Mouse (Mus musculus) CH12.LX (cell line): ENCODE measurements around the gene Adam22. TPM values are rescaled to one million over a fixed set of nuclear protein-coding genes. Genes with fewer than 3 reads are reported as not detected.

Source experiments
- DNase-seq: peaks from one replicate; pipeline ENCODE4 v3.0.0-alpha.2; 2013; ENCODE audit errors: extremely low read depth
- H3K27ac ChIP-seq: 2 replicates; pipeline ENCODE4 v1.5.1; 2012; ENCODE audit warnings: low read depth, mild to moderate bottlenecking, control low read depth, moderate library complexity; ENCODE audit not compliant: insufficient read depth
- H3K27me3 ChIP-seq: replicated peaks from 2 replicates; pipeline ENCODE3; 2012; ENCODE audit warnings: inconsistent platforms
- H3K36me3 ChIP-seq, 2 experiments: replicated peaks in 1 of 2; 2 replicates each; pipeline versions ENCODE3 to v1.6.1; 2012; ENCODE audit warnings: inconsistent platforms in 1 of 2, low read length in 1 of 2, mild to moderate bottlenecking in 1 of 2, mixed read lengths in 1 of 2, moderate library complexity in 1 of 2; ENCODE audit not compliant: control insufficient read depth in 1 of 2, insufficient read depth in 1 of 2
- H3K4me1 ChIP-seq, 2 experiments: 2 replicates each; pipeline ENCODE4 v1.6.1; 2012; ENCODE audit warnings: inconsistent platforms in 1 of 2, moderate library complexity in 1 of 2; ENCODE audit not compliant: insufficient read depth in 2 of 2, control insufficient read depth in 1 of 2
- H3K4me2 ChIP-seq: 2 replicates; pipeline ENCODE4 v1.6.1; 2012; ENCODE audit warnings: low read depth, mild to moderate bottlenecking, control low read depth; ENCODE audit not compliant: poor library complexity, insufficient read depth, severe bottlenecking
- H3K4me3 ChIP-seq, 3 experiments: fragments of 150-350 bp in 1 of 3; sonication (generic) in 1 of 3; replicated peaks in 1 of 3; 2 replicates each; pipeline versions ENCODE3 to v1.5.1; 2011 to 2012; ENCODE audit warnings: low read depth in 2 of 3, low read length in 2 of 3, mild to moderate bottlenecking in 2 of 3, moderate library complexity in 2 of 3, control low read depth in 1 of 3, improper control_type of control experiment in 1 of 3, inconsistent platforms in 1 of 3, mixed read lengths in 1 of 3; ENCODE audit not compliant: poor library complexity in 1 of 3
- H3K79me2 ChIP-seq: replicated peaks from 2 replicates; pipeline ENCODE4 v1.6.1; 2012; ENCODE audit warnings: mild to moderate bottlenecking, moderate library complexity; ENCODE audit not compliant: control insufficient read depth, poor library complexity, insufficient read depth, severe bottlenecking; ENCODE audit errors: extremely low read depth
- H3K9ac ChIP-seq: 2 replicates; pipeline ENCODE4 v1.6.1; 2012; ENCODE audit warnings: low read depth, mild to moderate bottlenecking, control low read depth, moderate library complexity; ENCODE audit not compliant: insufficient read depth
- H3K9me3 ChIP-seq: replicated peaks from 2 replicates; pipeline ENCODE3; 2012; ENCODE audit warnings: low read length, inconsistent platforms, mixed read lengths
- BHLHE40 ChIP-seq: IDR thresholded peaks from 2 replicates; pipeline ENCODE4 v1.6.1; 2011; ENCODE audit warnings: mild to moderate bottlenecking, low read depth, low read length, improper control_type of control experiment
- CHD1 ChIP-seq: IDR thresholded peaks from 2 replicates; pipeline ENCODE4 v1.6.1; 2012; ENCODE audit warnings: low read depth, low read length, improper control_type of control experiment, inconsistent platforms
- CHD2 ChIP-seq: IDR thresholded peaks from 2 replicates; pipeline ENCODE4 v1.6.1; 2011; ENCODE audit warnings: low read length, improper control_type of control experiment
- GABPA ChIP-seq: IDR thresholded peaks from 2 replicates; pipeline ENCODE4 v1.6.1; 2012; ENCODE audit warnings: low read depth, low read length, improper control_type of control experiment, inconsistent platforms; ENCODE audit not compliant: insufficient replicate concordance
- IRF4 ChIP-seq: IDR thresholded peaks from 2 replicates; pipeline ENCODE4 v1.6.1; 2014; ENCODE audit warnings: low read depth, mild to moderate bottlenecking, inconsistent platforms, low read length, improper control_type of control experiment
- JUND ChIP-seq: conservative IDR thresholded peaks from 2 replicates; pipeline ENCODE4 v1.6.1; 2011; ENCODE audit warnings: low read depth, low read length, improper control_type of control experiment
- KAT2A ChIP-seq: IDR thresholded peaks from 2 replicates; pipeline ENCODE4 v1.6.1; 2012; ENCODE audit warnings: low read length, improper control_type of control experiment, inconsistent platforms; ENCODE audit not compliant: insufficient replicate concordance
- MAFK ChIP-seq: IDR thresholded peaks from 2 replicates; pipeline ENCODE4 v1.6.1; 2011; ENCODE audit warnings: low read length, improper control_type of control experiment; ENCODE audit not compliant: insufficient replicate concordance
- MAX ChIP-seq: IDR thresholded peaks from 2 replicates; pipeline ENCODE4 v1.6.1; 2011; ENCODE audit warnings: low read length, improper control_type of control experiment
- MAZ ChIP-seq: IDR thresholded peaks from 2 replicates; pipeline ENCODE4 v1.6.1; 2012; ENCODE audit warnings: low read depth, mild to moderate bottlenecking, inconsistent platforms, low read length, improper control_type of control experiment, moderate library complexity
- MEF2A ChIP-seq: IDR thresholded peaks from 2 replicates; pipeline ENCODE4 v1.6.1; 2014; ENCODE audit warnings: low read depth, mild to moderate bottlenecking, inconsistent platforms, low read length, improper control_type of control experiment, borderline replicate concordance
- NELFE ChIP-seq: IDR thresholded peaks from 2 replicates; pipeline ENCODE4 v1.6.1; 2011; ENCODE audit warnings: low read depth, low read length, improper control_type of control experiment
- PAX5 ChIP-seq: IDR thresholded peaks from 2 replicates; pipeline ENCODE4 v1.6.1; 2012; ENCODE audit warnings: low read length, inconsistent platforms, mixed read lengths
- SMC3 ChIP-seq: IDR thresholded peaks from 2 replicates; pipeline ENCODE4 v1.6.1; 2011; ENCODE audit warnings: low read depth, low read length, improper control_type of control experiment
- TBP ChIP-seq: conservative IDR thresholded peaks from 2 replicates; pipeline ENCODE4 v1.6.1; 2011; ENCODE audit warnings: low read depth, low read length, improper control_type of control experiment
- TCF12 ChIP-seq: IDR thresholded peaks from 2 replicates; pipeline ENCODE4 v1.6.1; 2014; ENCODE audit warnings: low read depth, mild to moderate bottlenecking, inconsistent platforms, low read length, improper control_type of control experiment
- USF2 ChIP-seq: conservative IDR thresholded peaks from 2 replicates; pipeline ENCODE4 v1.6.1; 2011; ENCODE audit warnings: low read depth, low read length, improper control_type of control experiment
- ZC3H11A ChIP-seq: IDR thresholded peaks from 2 replicates; pipeline ENCODE4 v1.6.1; 2012; ENCODE audit warnings: low read depth, mild to moderate bottlenecking, inconsistent platforms, low read length, improper control_type of control experiment
- ZMIZ1 ChIP-seq: IDR thresholded peaks from 2 replicates; pipeline ENCODE4 v1.6.1; 2012; ENCODE audit warnings: low read depth, mild to moderate bottlenecking, inconsistent platforms, low read length, improper control_type of control experiment
- ZNF384 ChIP-seq: IDR thresholded peaks from 2 replicates; pipeline ENCODE4 v1.6.1; 2012; ENCODE audit warnings: low read depth, low read length, improper control_type of control experiment, inconsistent platforms
- dilution Hi-C: fragments of 300-500 bp; cut with MboI; formaldehyde crosslinking; loops from 2 replicates; pipeline ENCODE4 v1.14.3; 2020; ENCODE audit warnings: low sequenced_read_pairs; ENCODE audit not compliant: extremely low pct_unique_long_range_greater_than_20kb, extremely low pct_ligation_motif_present
- in situ Hi-C: fragments of 300-500 bp; cut with MboI; formaldehyde crosslinking; loops from 3 replicates; pipeline ENCODE4 v1.14.3; 2019; ENCODE audit warnings: low sequenced_read_pairs, low pct_ligation_motif_present, low pct_unique_long_range_greater_than_20kb, mixed read lengths
- polyA plus RNA-seq: library from polyadenylated mRNA; unstranded; fragments of >175 nt; gene quantifications from 2 replicates; pipeline ENCODE4 v1.2.1, GENCODE M21; 2012; ENCODE audit warnings: low read depth; ENCODE audit not compliant: insufficient read length
- total RNA-seq, 2 experiments: library from RNA; depleted of rRNA; stranded (reverse); fragments of 300-350 nt in 1 of 2; fragments of >200 nt in 1 of 2; gene quantifications; 2 replicates each; pipeline ENCODE4 v1.2.3; 2012 to 2014

Gene Adam22
- total and polyA plus RNA-seq, 3 experiments: 0.07 to 0.55 (median 0.14) TPM

DNA sequence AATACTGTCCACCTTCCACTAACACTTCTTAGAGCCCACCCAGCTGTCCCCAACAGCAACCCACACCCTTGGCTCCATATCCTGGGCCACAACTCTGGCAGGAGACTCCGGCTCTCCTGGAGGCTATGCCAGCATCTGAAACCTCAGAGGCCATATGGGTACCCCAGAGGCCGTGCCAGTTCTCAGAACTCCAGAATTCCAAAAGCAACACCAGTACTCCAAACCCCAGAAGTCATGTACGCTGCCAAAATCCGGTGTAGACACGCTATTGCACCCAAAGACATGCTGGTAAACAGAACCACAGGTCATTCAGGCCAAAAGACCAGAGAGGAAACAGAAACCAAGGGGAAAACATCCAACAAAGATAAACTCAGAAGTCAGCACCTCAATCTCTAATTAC lies 255.7 kb downstream of the Adam22 start:
- in situ Hi-C loops: no loop called here
- Histone ChIP-seq H3K4me1 (peaks cover 0 to 9% of the 10 kb centered on the region in 2 experiments; a peak in 2 of 4 replicates), H3K4me2 (no peak overlapping the region), H3K79me2 (no peaks in the 10 kb centered on the region), H3K27ac (no peak overlapping the region), H3K9me3 (no peaks in the 10 kb centered on the region), H3K27me3 (no peaks in the 10 kb centered on the region), H3K4me3 (no peak overlapping the region), H3K36me3 (no peaks in the 10 kb centered on the region), H3K9ac (no peak overlapping the region)
- no peak for DNase-seq
- dilution Hi-C loops: no loop called here
- TF ChIP-seq MAX (no peak), USF2 (no peak), NELFE (no peak), TBP (no peak), CHD1 (no peak), CHD2 (no peak), ZMIZ1 (no peak), MEF2A (no peak)

DNA sequence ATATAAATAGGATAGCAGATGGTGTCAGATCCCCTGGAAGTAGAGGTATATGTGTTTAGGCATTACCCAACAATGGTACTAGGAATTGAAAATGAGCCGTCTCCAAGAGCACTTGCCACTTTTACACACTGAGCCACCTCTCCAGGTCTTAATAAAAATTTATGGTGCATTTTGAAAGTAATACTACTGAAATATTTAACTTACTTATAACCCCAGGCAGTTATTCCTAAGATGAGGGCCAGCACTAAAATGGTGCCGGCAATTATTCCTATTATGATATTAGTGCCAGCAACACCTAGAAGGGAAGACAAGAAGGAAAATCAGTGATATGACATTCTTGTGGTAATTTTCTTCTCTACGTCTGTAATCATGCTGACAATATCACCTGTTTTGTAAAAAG lies 256.3 kb downstream of the Adam22 start:
- no peak overlapping the region for H3K4me3 ChIP-seq
- H3K27ac ChIP-seq: no peak overlapping the region
- H3K4me1 ChIP-seq: peaks cover 0 to 9% of the 10 kb centered on the region in 2 experiments; a peak in 2 of 4 replicates
- H3K9me3 ChIP-seq: no peaks in the 10 kb centered on the region
- dilution Hi-C loops: no loop called here
- TF ChIP-seq MAFK: no peak
- TF ChIP-seq PAX5: no peak
- TF ChIP-seq ZNF384: no peak
- TF ChIP-seq TCF12: no peak
- no peak for TF ChIP-seq MEF2A
- TF ChIP-seq JUND: no peak
- no peak for TF ChIP-seq ZMIZ1
- TF ChIP-seq BHLHE40: no peak
- TF ChIP-seq CHD2: no peak
- TF ChIP-seq GABPA: no peak
- no peak for TF ChIP-seq IRF4
- TF ChIP-seq ZC3H11A: no peak
- TF ChIP-seq MAZ: no peak
- no peak for TF ChIP-seq KAT2A
- no peak for TF ChIP-seq SMC3
- TF ChIP-seq, all 38 proteins: peak for 0
- Histone ChIP-seq H3K9ac (no peak overlapping the region), H3K4me2 (no peak overlapping the region), H3K36me3 (no peaks in the 10 kb centered on the region), H3K79me2 (no peaks in the 10 kb centered on the region), H3K27me3 (no peaks in the 10 kb centered on the region)
- in situ Hi-C loops: no loop called here
- no peak for DNase-seq
